Mouse (Mus musculus): Measurements from ENCODE around the gene Bud31.

GRCm38 (mm10) chr5:145138836-145139235 lies 1.3 kb upstream of the Bud31 start:
- TF ChIP-seq CTCF (IDR thresholded peaks at IDR 0.05; ENCODE audit: low read depth), result no peak
- no peak for TF ChIP-seq EP300 (optimal IDR thresholded peaks at IDR 0.05)

Measured in stomach, postnatal 0 days (tissue).